Mouse (Mus musculus) kidney, embryonic 15.5 days (tissue): ENCODE data around the gene Mfsd4b1. TPM values are rescaled to one million over a fixed set of nuclear protein-coding genes. Genes with fewer than 3 reads are reported as not detected.
A peak's percentile ranks its signal among the peaks of the same experiment; 100 is the strongest.

Experiments
- ATAC-seq: fragments of 200-750 bp; cut with Nextera tagmentation; replicated peaks from 2 replicates; pipeline ENCODE4 v1.8.0; 2017; ENCODE audit warnings: moderate TSS enrichment; ENCODE audit not compliant: low FRiP score
- H3K27ac ChIP-seq: fragments of 300-500 bp; sonication (generic); 2 replicates; pipeline ENCODE4 v1.5.1; 2015; ENCODE audit warnings: mild to moderate bottlenecking, inconsistent platforms
- H3K27me3 ChIP-seq: fragments of 300-500 bp; sonication (generic); 2 replicates; pipeline ENCODE4 v1.6.1; 2015; ENCODE audit warnings: inconsistent platforms
- H3K36me3 ChIP-seq: fragments of 300-500 bp; sonication (generic); 2 replicates; pipeline ENCODE4 v1.6.1; 2015; ENCODE audit warnings: inconsistent platforms
- H3K4me1 ChIP-seq: fragments of 300-500 bp; sonication (generic); 2 replicates; pipeline ENCODE4 v1.6.1; 2015; ENCODE audit warnings: inconsistent platforms
- H3K4me2 ChIP-seq: fragments of 300-500 bp; sonication (generic); 2 replicates; pipeline ENCODE4 v1.6.1; 2015; ENCODE audit warnings: moderate library complexity, mild to moderate bottlenecking, inconsistent platforms
- H3K4me3 ChIP-seq: fragments of 300-500 bp; sonication (generic); replicated peaks from 2 replicates; pipeline ENCODE4 v1.5.1; 2015; ENCODE audit warnings: mild to moderate bottlenecking, inconsistent platforms
- H3K9ac ChIP-seq: fragments of 300-500 bp; sonication (generic); 2 replicates; pipeline ENCODE4 v1.6.1; 2015; ENCODE audit warnings: mild to moderate bottlenecking, inconsistent platforms
- H3K9me3 ChIP-seq: fragments of 300-500 bp; sonication (generic); replicated peaks from 2 replicates; pipeline ENCODE4 v1.6.1; 2016; ENCODE audit warnings: inconsistent platforms
- WGBS: fragments of 180-500 bp; shearing (Covaris S2); methylation state at CpG from one replicate; pipeline ENCODE4 v1.1.7; 2015; ENCODE audit warnings: mixed read lengths; 5-methylcytosine and 5-hydroxymethylcytosine counted together
- polyA plus RNA-seq: library from polyadenylated mRNA; unstranded; fragments of >200 nt; fragmentation: Nextera tagmentation; extraction: Ambion mirVana; gene quantifications from 2 replicates; pipeline ENCODE4 v1.2.1, GENCODE M21; 2015

The Mfsd4b1 gene
- polyA plus RNA-seq, 1 experiment from 2014 or later: 5.8 TPM

GRCm38 (mm10) chr10:39991155-39991554 lies 33.9 kb downstream of the Mfsd4b1 start:
- Histone ChIP-seq H3K4me1 (peaks cover 9% of the 10 kb centered on the region; the same call in 1 of the 2 replicates), H3K4me2 (no peak overlapping the region), H3K9ac (no peak overlapping the region), H3K9me3 (0 out of 2 replicates have a peak, but pooled peaks cover 4% of the 10 kb centered on the region), H3K27ac (peak overlapping the region; percentile 67), H3K4me3 (no peak overlapping the region), H3K36me3 (no peaks in the 10 kb centered on the region), H3K27me3 (no peaks in the 10 kb centered on the region)
- ATAC-seq: peak; percentile 70
- WGBS: 58% methylated on average over 4 of the region's 4 CpGs

GRCm38 (mm10) chr10:39986466-39986865 lies 38.6 kb downstream of the Mfsd4b1 start, which contains the start of gene Mfsd4b5:
Gene Mfsd4b5 (minus strand): TSS chr10:39986646.
- Histone ChIP-seq H3K27ac (no peak within 1 kb of the TSS), H3K4me1 (peaks cover 17% of the 10 kb centered on the region; the same call in 1 of the 2 replicates), H3K9ac (no peak within 1 kb of the TSS), H3K9me3 (no peaks in the 10 kb centered on the region), H3K27me3 (no peaks in the 10 kb centered on the region), H3K36me3 (no peaks in the 10 kb centered on the region), H3K4me3 (no peak within 1 kb of the TSS), H3K4me2 (no peak within 1 kb of the TSS)
- no peak for ATAC-seq
- WGBS: 89% methylated on average over 12 of the region's 12 CpGs

- peak; percentile 90 for ATAC-seq
- 36% methylated on average over 5 of the region's 5 CpGs for WGBS
Measured at GRCm38 (mm10) chr10:39982604-39983003, 42.5 kb downstream of the Mfsd4b1 start.

DNA sequence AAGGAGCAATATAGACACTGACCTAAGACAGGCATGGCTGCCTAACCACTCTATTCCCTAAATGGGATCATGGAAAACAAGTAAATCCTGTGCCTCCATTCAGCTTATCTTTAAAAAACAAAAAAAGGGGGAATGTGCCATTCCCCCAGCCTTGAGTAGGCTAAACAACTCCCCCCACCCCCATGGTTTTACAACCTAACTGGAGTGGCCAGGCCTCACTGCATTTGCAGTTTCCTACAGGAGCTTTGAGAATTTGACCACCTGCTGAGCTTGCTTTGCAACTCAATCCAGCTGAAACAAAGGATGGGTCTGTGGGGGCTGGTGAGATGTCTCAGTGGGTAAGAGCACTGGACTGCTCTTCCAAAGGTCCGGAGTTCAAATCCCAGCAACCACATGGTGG lies 46.8 kb downstream of the Mfsd4b1 start:
- 0 out of 2 replicates have a peak, but pooled peaks cover 4% of the 10 kb centered on the region for H3K4me1 ChIP-seq
- no peak overlapping the region for H3K4me2 ChIP-seq
- H3K36me3 ChIP-seq: no peaks in the 10 kb centered on the region
- no peak overlapping the region for H3K27ac ChIP-seq
- ATAC-seq: no peak
- H3K9me3 ChIP-seq: peaks cover 16% of the 10 kb centered on the region; the same call in 1 of the 2 replicates
- H3K27me3 ChIP-seq: no peaks in the 10 kb centered on the region
- no peak overlapping the region for H3K9ac ChIP-seq
- 92% methylated on average over 1 of the region's 1 CpGs for WGBS
- no peak overlapping the region for H3K4me3 ChIP-seq

More at GRCm38 (mm10) chr10:39982604-39983003, 42.5 kb downstream of the Mfsd4b1 start:
- Histone ChIP-seq H3K4me1 (0 out of 2 replicates have a peak, but pooled peaks cover 8% of the 10 kb centered on the region), H3K9ac (no peak overlapping the region), H3K4me3 (no peak overlapping the region), H3K4me2 (no peak overlapping the region), H3K27ac (peak overlapping the region; percentile 67), H3K9me3 (peaks cover 9% of the 10 kb centered on the region; the same call in 1 of the 2 replicates), H3K27me3 (no peaks in the 10 kb centered on the region), H3K36me3 (no peaks in the 10 kb centered on the region)

DNA sequence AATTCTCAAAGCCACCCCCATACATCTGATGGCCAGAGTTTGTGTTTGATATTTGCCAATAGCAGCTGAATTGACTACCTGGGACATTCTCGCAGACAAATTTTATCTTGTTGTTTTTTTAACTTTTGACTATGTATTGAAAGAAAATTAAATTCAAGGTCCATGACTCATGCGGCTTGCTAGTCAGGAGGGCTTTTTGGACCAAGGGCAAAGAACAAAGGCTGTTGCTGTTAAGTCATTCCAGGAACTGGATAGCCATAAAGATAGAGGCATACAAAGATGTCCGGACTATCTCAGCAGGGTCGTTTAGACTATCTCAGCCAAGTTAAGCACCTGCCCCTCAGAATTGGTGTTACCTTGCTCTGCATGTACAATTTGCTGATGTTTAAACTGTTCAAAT lies 47.7 kb downstream of the Mfsd4b1 start:
- no peak for ATAC-seq
- Histone ChIP-seq H3K36me3 (no peaks in the 10 kb centered on the region), H3K27ac (no peak overlapping the region), H3K4me2 (no peak overlapping the region), H3K27me3 (no peaks in the 10 kb centered on the region), H3K9me3 (peaks cover 16% of the 10 kb centered on the region; the same call in 1 of the 2 replicates), H3K9ac (no peak overlapping the region), H3K4me3 (no peak overlapping the region), H3K4me1 (0 out of 2 replicates have a peak, but pooled peaks cover under 1% of the 10 kb centered on the region)
- WGBS: 92% methylated on average over 4 of the region's 4 CpGs

DNA sequence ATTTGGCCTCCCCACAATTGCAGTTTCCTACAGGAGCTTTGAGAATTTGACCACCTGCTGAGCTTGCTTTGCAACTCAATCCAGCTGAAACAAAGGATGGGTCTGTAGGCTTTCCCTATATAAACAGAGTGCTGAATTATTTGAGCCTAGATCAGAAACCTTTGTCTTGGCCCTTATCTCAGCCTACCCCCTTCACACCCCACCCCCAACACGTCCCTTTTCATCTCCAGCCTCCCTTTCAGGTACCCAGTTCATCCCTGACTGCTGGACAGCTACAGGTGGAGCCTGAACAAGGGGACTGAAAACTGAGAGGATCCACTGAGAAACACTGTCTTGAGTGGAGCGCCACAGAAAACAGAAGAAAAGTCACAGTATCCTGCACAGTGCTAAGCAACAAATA lies 49.3 kb downstream of the Mfsd4b1 start:
- Histone ChIP-seq H3K4me1 (no peaks in the 10 kb centered on the region), H3K27ac (no peak overlapping the region), H3K4me3 (no peak overlapping the region), H3K36me3 (no peaks in the 10 kb centered on the region), H3K4me2 (no peak overlapping the region), H3K27me3 (no peaks in the 10 kb centered on the region), H3K9me3 (peaks cover 16% of the 10 kb centered on the region; the same call in 1 of the 2 replicates), H3K9ac (no peak overlapping the region)
- no peak for ATAC-seq
- WGBS: 55% methylated on average over 2 of the region's 2 CpGs

DNA sequence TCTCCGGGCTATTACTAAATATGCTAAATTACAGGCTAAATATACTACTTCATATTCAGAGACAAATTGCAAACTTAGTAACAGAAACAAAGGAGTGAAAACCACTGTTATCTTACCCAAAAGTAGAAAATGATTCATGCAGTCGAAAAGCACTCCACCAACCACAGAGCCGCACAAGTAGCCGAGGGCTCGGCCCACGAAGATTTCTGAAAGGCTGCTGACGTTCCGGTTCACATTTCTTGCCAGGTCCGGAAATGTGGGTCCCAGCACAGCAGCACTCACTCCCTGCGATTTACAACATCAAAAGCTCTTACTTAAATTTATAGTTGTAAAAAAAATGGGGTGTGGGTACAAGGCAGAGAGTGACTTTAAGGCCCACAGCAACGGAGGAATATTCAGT lies 50.1 kb downstream of the Mfsd4b1 start:
- H3K4me2 ChIP-seq: no peak overlapping the region
- no peaks in the 10 kb centered on the region for H3K36me3 ChIP-seq
- H3K4me1 ChIP-seq: no peaks in the 10 kb centered on the region
- no peak overlapping the region for H3K27ac ChIP-seq
- peaks cover 16% of the 10 kb centered on the region; the same call in 1 of the 2 replicates for H3K9me3 ChIP-seq
- no peak for ATAC-seq
- H3K27me3 ChIP-seq: no peaks in the 10 kb centered on the region
- H3K4me3 ChIP-seq: no peak overlapping the region
- 42% methylated on average over 11 of the region's 11 CpGs for WGBS
- H3K9ac ChIP-seq: no peak overlapping the region

DNA sequence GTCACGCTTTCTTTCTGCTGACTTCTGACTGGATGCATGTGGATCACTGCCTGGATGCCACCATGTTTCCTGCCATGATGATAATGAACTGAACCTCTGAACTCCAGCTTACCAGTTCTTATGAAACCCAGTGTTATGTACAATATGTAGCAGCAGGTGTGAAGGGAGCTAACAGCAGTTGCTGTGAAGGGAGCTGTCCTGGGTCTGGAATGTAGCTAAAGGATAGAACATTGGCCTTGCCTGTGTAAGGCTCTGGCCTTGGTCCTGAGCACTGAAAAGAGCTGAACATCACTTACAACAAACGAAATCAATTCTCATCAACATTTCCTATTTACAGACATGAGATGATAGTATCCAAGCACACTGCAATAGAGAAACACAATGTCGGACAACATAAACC lies 57.6 kb downstream of the Mfsd4b1 start:
- Histone ChIP-seq H3K4me3 (no peak overlapping the region), H3K9me3 (no peaks in the 10 kb centered on the region), H3K36me3 (no peaks in the 10 kb centered on the region), H3K4me1 (no peaks in the 10 kb centered on the region), H3K4me2 (no peak overlapping the region), H3K27me3 (no peaks in the 10 kb centered on the region), H3K27ac (no peak overlapping the region), H3K9ac (no peak overlapping the region)
- ATAC-seq: no peak
- 86% methylated on average over 3 of the region's 3 CpGs for WGBS

- ATAC-seq: no peak
- WGBS: 39% methylated on average over 1 of the region's 1 CpGs
- H3K9ac ChIP-seq: no peak overlapping the region
- no peak overlapping the region for H3K27ac ChIP-seq
- H3K36me3 ChIP-seq: no peaks in the 10 kb centered on the region
- peaks cover 11% of the 10 kb centered on the region for H3K4me1 ChIP-seq
- no peak overlapping the region for H3K4me2 ChIP-seq
- no peaks in the 10 kb centered on the region for H3K9me3 ChIP-seq
- H3K27me3 ChIP-seq: no peaks in the 10 kb centered on the region
- H3K4me3 ChIP-seq: no peak overlapping the region
Measured at GRCm38 (mm10) chr10:39961906-39962305, 63.2 kb downstream of the Mfsd4b1 start.

DNA sequence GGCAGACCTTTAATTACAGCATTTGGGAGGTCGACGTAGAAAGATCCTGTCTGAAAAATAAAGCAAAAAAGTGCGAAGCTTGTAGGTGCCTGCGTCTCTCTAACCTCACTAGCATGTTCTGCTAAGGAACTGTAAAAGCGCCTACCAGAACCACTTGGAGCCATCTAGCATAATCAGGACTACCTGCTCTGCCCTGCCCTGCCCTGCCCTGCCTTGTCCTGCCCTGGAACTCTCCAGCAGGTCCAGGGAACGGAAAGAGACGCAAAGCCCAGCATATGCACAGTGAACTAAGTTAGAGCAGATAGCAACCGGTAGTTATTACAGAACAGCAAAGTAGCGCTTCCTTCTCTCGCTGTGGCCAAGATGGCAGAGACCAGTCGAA lies 64.6 kb downstream of the Mfsd4b1 start:
- Histone ChIP-seq H3K9me3 (no peaks in the 10 kb centered on the region), H3K36me3 (no peaks in the 10 kb centered on the region), H3K4me2 (peak overlapping the region; percentile 95), H3K4me1 (peaks cover 11% of the 10 kb centered on the region), H3K27ac (no peak overlapping the region), H3K4me3 (peak overlapping the region; percentile 60), H3K27me3 (no peaks in the 10 kb centered on the region), H3K9ac (no peak overlapping the region)
- 41% methylated on average over 11 of the region's 11 CpGs for WGBS
- ATAC-seq: peak; percentile 23

DNA sequence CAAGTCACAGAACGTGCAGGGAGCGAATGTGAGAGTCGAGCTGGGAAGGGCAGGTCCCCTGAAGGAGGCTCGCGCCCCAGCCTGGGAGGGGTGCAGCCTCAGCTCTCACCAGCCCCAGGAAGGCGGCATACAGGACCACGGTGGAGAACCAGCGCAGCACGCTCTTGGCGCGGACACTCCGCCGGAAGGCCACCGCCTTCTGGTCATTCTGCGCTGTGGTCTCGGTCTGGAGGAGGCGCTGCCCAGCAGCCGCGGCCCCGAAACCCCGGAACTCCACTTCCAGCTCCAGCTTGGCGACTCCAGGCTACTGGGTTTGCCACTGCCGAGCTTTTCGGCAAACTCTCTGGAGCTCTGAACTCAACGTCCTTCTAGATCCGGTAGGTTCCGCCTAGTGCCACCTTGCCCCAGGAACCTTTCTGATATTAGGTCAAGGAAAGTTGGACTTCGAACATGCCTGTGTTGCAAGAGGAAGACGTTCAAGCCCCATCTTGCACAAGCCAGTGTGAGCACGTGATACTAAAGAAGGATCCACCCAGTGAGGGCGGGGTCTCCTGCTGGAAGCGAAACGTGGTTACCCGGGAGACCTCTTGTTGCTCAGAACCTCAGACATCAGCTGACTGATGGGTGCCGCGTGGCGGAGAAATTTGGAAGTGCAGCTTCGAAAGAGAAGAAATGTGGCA lies 65.2 kb downstream of the Mfsd4b1 start, which contains the start of gene Mfsd4b3:
TSS of gene Mfsd4b3 (minus strand) at position 393 of the 680 bp plus-strand sequence.
- no peaks in the 10 kb centered on the region for H3K27me3 ChIP-seq
- no peaks in the 10 kb centered on the region for H3K36me3 ChIP-seq
- ATAC-seq: peak; percentile 99
- no peaks in the 10 kb centered on the region for H3K9me3 ChIP-seq
- peaks cover 11% of the 10 kb centered on the region for H3K4me1 ChIP-seq
- H3K4me2 ChIP-seq: peak within 1 kb of the TSS; percentile 95
- peak within 1 kb of the TSS; percentile 77 for H3K27ac ChIP-seq
- peak within 1 kb of the TSS; percentile 60 for H3K4me3 ChIP-seq
- peak within 1 kb of the TSS; percentile 53 for H3K9ac ChIP-seq
- WGBS: under 1% methylated on average over 38 of the region's 38 CpGs

GRCm38 (mm10) chr10:39958266-39958665 lies 66.8 kb downstream of the Mfsd4b1 start:
- Histone ChIP-seq H3K36me3 (no peaks in the 10 kb centered on the region), H3K4me3 (no peak overlapping the region), H3K4me1 (peaks cover 11% of the 10 kb centered on the region), H3K4me2 (no peak overlapping the region), H3K27me3 (no peaks in the 10 kb centered on the region), H3K9ac (no peak overlapping the region), H3K27ac (no peak overlapping the region), H3K9me3 (no peaks in the 10 kb centered on the region)
- WGBS: 65% methylated on average over 4 of the region's 4 CpGs
- ATAC-seq: no peak
